24 mouse cellular contexts compared by ENCODE assay signal in genomic region chr12:37426750-37427149, GRCm38 (mm10).
DNase-seq lines count a peak whose midpoint lies in the region; ATAC-seq and TF ChIP-seq lines count a peak whose summit lies in the region.
"Had no signal": no experiment of that assay in that cellular context is flagged by ENCODE, and none has a peak within 500 bp of the region (broad histone marks: within the 10 kb centered on the region; RNA-seq: fewer than 3 reads in every experiment).

No protein-coding gene starts in this region.

- ATAC-seq in kidney, embryonic 14.5 days (ENCODE audit: low FRiP score, low TSS enrichment) = peak; percentile 98
- no peak for ATAC-seq in neural tube, embryonic 11.5 days (ENCODE audit: insufficient read depth, low FRiP score, low TSS enrichment)
- ATAC-seq: activated CD4-positive, CD25-positive, alpha-beta regulatory T cell, adult 4 months; forebrain, embryonic 13.5 days had no signal

- no peak overlapping the region for H3K4me3 ChIP-seq in kidney, embryonic 14.5 days (ENCODE audit: low read length)
- H3K4me3 ChIP-seq in limb, embryonic 10.5 days = no peak overlapping the region
- no peak overlapping the region for H3K4me3 ChIP-seq in neural tube, embryonic 11.5 days (ENCODE audit: low read depth, low read length)
- no peak overlapping the region for H3K4me3 ChIP-seq in thymus, adult 2 months (ENCODE audit: control insufficient read depth, insufficient read depth, low read length)
- H3K4me3 ChIP-seq: embryonic facial prominence, embryonic 13.5 days; forebrain, embryonic 13.5 days; gastrocnemius, adult 2 months; heart, embryonic 15.5 days; hindbrain, embryonic 15.5 days; layer of hippocampus, adult 2 months; liver, embryonic 15.5 days had no signal

- H3K9me3 ChIP-seq in kidney, embryonic 14.5 days (ENCODE audit: control insufficient read depth, low read length) = no peaks in the 10 kb centered on the region
- no peaks in the 10 kb centered on the region for H3K9me3 ChIP-seq in limb, embryonic 10.5 days (replicated peaks)
- no peaks in the 10 kb centered on the region for H3K9me3 ChIP-seq in neural tube, embryonic 11.5 days (ENCODE audit: control insufficient read depth, low read length)
- H3K9me3 ChIP-seq: embryonic facial prominence, embryonic 13.5 days; forebrain, embryonic 13.5 days; heart, embryonic 15.5 days; hindbrain, embryonic 15.5 days; liver, embryonic 15.5 days had no signal

- H3K36me3 ChIP-seq in kidney, embryonic 14.5 days (ENCODE audit: control insufficient read depth, insufficient read depth, low read length) = no peaks in the 10 kb centered on the region
- H3K36me3 ChIP-seq in limb, embryonic 10.5 days = no peaks in the 10 kb centered on the region
- H3K36me3 ChIP-seq in neural tube, embryonic 11.5 days (ENCODE audit: control insufficient read depth, insufficient read depth, low read length) = no peaks in the 10 kb centered on the region
- H3K36me3 ChIP-seq in thymus, adult 2 months (ENCODE audit: control insufficient read depth, insufficient read depth, low read length) = no peaks in the 10 kb centered on the region
- H3K36me3 ChIP-seq: embryonic facial prominence, embryonic 13.5 days; heart, embryonic 15.5 days; hindbrain, embryonic 15.5 days; liver, embryonic 15.5 days had no signal

- no peak for DNase-seq in kidney, adult 18-20 months
- DNase-seq in embryo, embryonic 11 days = peak; percentile 63
- DNase-seq in limb, embryonic 10.5 days (ENCODE audit: low spot score) = peak; percentile 66
- DNase-seq in neural tube, embryonic 11.5 days (ENCODE audit: low spot score) = peak; percentile 10
- no peak for DNase-seq in thymus, postnatal 4 days
- no peak for DNase-seq in thymus, adult 2 months
- DNase-seq: adrenal gland, postnatal 10 days; cerebellum, adult 8-10 months; cerebellum, postnatal 36 days; gastrocnemius, adult 2 months; heart, postnatal 36 days; kidney, postnatal 25 days; liver; right cerebral cortex, postnatal 14 days; thymus, postnatal 25 days had no signal

- TF ChIP-seq POLR2A in thymus, adult 2 months (IDR thresholded peaks at IDR 0.05; ENCODE audit: control insufficient read depth, extremely low read depth, insufficient read depth, low read length, poor library complexity) = no peak

- 33% methylated on average over 5 of the region's 5 CpGs for WGBS in kidney, embryonic 14.5 days
- WGBS in limb, embryonic 10.5 days = 21% methylated on average over 5 of the region's 5 CpGs
- 44% methylated on average over 5 of the region's 5 CpGs for WGBS in neural tube, embryonic 11.5 days
- 91% methylated on average over 5 of the region's 5 CpGs for WGBS in thymus, adult 2 months

- H3K9ac ChIP-seq in kidney, embryonic 14.5 days (ENCODE audit: low read depth, low read length) = no peak overlapping the region
- no peak overlapping the region for H3K9ac ChIP-seq in neural tube, embryonic 11.5 days (ENCODE audit: low read length)
- H3K9ac ChIP-seq: embryonic facial prominence, embryonic 13.5 days; forebrain, embryonic 13.5 days; heart, embryonic 15.5 days; hindbrain, embryonic 15.5 days; liver, embryonic 15.5 days had no signal

- no peaks in the 10 kb centered on the region for H3K4me1 ChIP-seq in kidney, embryonic 14.5 days (ENCODE audit: control insufficient read depth, insufficient read depth, low read length)
- H3K4me1 ChIP-seq in limb, embryonic 10.5 days = peaks cover 20% of the 10 kb centered on the region
- H3K4me1 ChIP-seq in neural tube, embryonic 11.5 days (ENCODE audit: control insufficient read depth, insufficient read depth, low read length) = no peaks in the 10 kb centered on the region
- no peaks in the 10 kb centered on the region for H3K4me1 ChIP-seq in thymus, adult 2 months (replicated peaks; ENCODE audit: control insufficient read depth, insufficient read depth, low read length)
- H3K4me1 ChIP-seq: forebrain, embryonic 13.5 days; heart, embryonic 15.5 days; hindbrain, embryonic 15.5 days; liver, embryonic 15.5 days had no signal

- no peak for TF ChIP-seq CTCF in thymus, adult 2 months (IDR thresholded peaks at IDR 0.05; ENCODE audit: borderline replicate concordance, control insufficient read depth, extremely low read depth, insufficient read depth, low read length, poor library complexity)

- H3K27ac ChIP-seq in kidney, embryonic 14.5 days (ENCODE audit: low read depth, low read length) = no peak overlapping the region
- peak overlapping the region; percentile 57 for H3K27ac ChIP-seq in limb, embryonic 10.5 days
- H3K27ac ChIP-seq in neural tube, embryonic 11.5 days (ENCODE audit: low read depth, low read length) = no peak overlapping the region
- no peak overlapping the region for H3K27ac ChIP-seq in thymus, adult 2 months (ENCODE audit: control insufficient read depth, insufficient read depth, low read length)
- H3K27ac ChIP-seq: embryonic facial prominence, embryonic 13.5 days; forebrain, embryonic 13.5 days; gastrocnemius, adult 2 months; heart, embryonic 15.5 days; hindbrain, embryonic 15.5 days; layer of hippocampus, adult 2 months; liver, embryonic 15.5 days had no signal

- no peaks in the 10 kb centered on the region for H3K27me3 ChIP-seq in kidney, embryonic 14.5 days (ENCODE audit: control insufficient read depth, insufficient read depth, low read length)
- H3K27me3 ChIP-seq in limb, embryonic 10.5 days (ENCODE audit: low read depth, poor library complexity, severe bottlenecking) = no peaks in the 10 kb centered on the region
- no peaks in the 10 kb centered on the region for H3K27me3 ChIP-seq in neural tube, embryonic 11.5 days (ENCODE audit: control insufficient read depth, insufficient read depth, low read length)
- H3K27me3 ChIP-seq in thymus, adult 2 months (ENCODE audit: control insufficient read depth, insufficient read depth, low read length) = no peaks in the 10 kb centered on the region
- H3K27me3 ChIP-seq: embryonic facial prominence, embryonic 13.5 days; forebrain, embryonic 13.5 days; heart, embryonic 15.5 days; hindbrain, embryonic 15.5 days; liver, embryonic 15.5 days had no signal

- H3K4me2 ChIP-seq in kidney, embryonic 14.5 days (replicated peaks; ENCODE audit: low read depth, low read length) = no peak overlapping the region
- H3K4me2 ChIP-seq in neural tube, embryonic 11.5 days (ENCODE audit: low read depth) = no peak overlapping the region
- H3K4me2 ChIP-seq: embryonic facial prominence, embryonic 13.5 days; forebrain, embryonic 13.5 days; heart, embryonic 15.5 days; hindbrain, embryonic 15.5 days; liver, embryonic 15.5 days; midbrain, embryonic 11.5 days had no signal

Comparison
In these comparisons a context has a peak if more than half of its experiments do, and no peak if none do; other contexts are left out.
1. DNase-seq: peak in embryo, embryonic 11 days (single experiment), limb, embryonic 10.5 days (single experiment) and neural tube, embryonic 11.5 days (single experiment); none in kidney, adult 18-20 months (single experiment), thymus, postnatal 4 days (single experiment) and thymus, adult 2 months (single experiment).